15 mouse cellular contexts compared by ENCODE assay signal in the genomic region with DNA sequence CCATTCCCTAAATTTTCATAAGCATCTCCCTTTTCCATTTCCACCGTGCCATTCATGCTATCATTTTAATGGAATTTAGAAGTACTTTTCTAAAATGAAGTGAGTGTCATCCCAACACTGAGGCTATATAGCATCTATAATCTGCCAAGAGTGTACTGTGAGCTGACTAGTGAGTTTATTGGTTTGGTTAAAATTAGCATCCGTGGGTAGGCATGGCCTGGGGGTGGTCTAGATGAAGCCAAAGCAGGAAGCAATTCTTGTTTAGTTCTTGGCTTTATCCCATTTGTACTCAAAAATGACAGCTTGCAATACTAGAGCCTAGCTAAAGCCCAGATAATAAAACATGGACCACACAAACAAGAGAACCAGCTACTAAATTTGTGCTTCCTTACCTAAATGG.
"Had no signal": no experiment of that assay in that cellular context is flagged by ENCODE, and none has a peak within 500 bp of the region (broad histone marks: within the 10 kb centered on the region; RNA-seq: fewer than 3 reads in every experiment).

No protein-coding gene starts in this region.

- H3K9ac ChIP-seq: limb, embryonic 15.5 days; liver, embryonic 12.5 days; lung, embryonic 15.5 days; midbrain, embryonic 12.5 days; neural tube, embryonic 15.5 days had no signal

- H3K27ac ChIP-seq: limb, embryonic 15.5 days; liver, embryonic 12.5 days; lung, embryonic 15.5 days; midbrain, embryonic 12.5 days; neural tube, embryonic 15.5 days had no signal

- H3K4me2 ChIP-seq: limb, embryonic 15.5 days; liver, embryonic 12.5 days; lung, embryonic 15.5 days; midbrain, embryonic 12.5 days; neural tube, embryonic 15.5 days had no signal

- H3K36me3 ChIP-seq: lung, embryonic 15.5 days; midbrain, embryonic 12.5 days; neural tube, embryonic 15.5 days had no signal

- H3K4me3 ChIP-seq: left cerebral cortex, adult 2 months; limb, embryonic 15.5 days; liver, embryonic 12.5 days; lung, embryonic 15.5 days; midbrain, embryonic 12.5 days; myocyte; neural tube, embryonic 15.5 days had no signal

- DNase-seq: kidney, adult 8-10 months; kidney, postnatal 36 days; lung, postnatal 14 days; right cerebral cortex, adult 18-20 months; right cerebral cortex, postnatal 4 days; spleen, adult 18-20 months; thymus, adult 18-20 months; thymus, postnatal 14 days had no signal

- H3K9me3 ChIP-seq: limb, embryonic 15.5 days; liver, embryonic 12.5 days; lung, embryonic 15.5 days; midbrain, embryonic 12.5 days; neural tube, embryonic 15.5 days had no signal

- H3K27me3 ChIP-seq: limb, embryonic 15.5 days; liver, embryonic 12.5 days; lung, embryonic 15.5 days; midbrain, embryonic 12.5 days; neural tube, embryonic 15.5 days had no signal

- ATAC-seq: liver, embryonic 12.5 days had no signal
